ENCODE assay signal across 22 mouse cellular contexts in the genomic region with DNA sequence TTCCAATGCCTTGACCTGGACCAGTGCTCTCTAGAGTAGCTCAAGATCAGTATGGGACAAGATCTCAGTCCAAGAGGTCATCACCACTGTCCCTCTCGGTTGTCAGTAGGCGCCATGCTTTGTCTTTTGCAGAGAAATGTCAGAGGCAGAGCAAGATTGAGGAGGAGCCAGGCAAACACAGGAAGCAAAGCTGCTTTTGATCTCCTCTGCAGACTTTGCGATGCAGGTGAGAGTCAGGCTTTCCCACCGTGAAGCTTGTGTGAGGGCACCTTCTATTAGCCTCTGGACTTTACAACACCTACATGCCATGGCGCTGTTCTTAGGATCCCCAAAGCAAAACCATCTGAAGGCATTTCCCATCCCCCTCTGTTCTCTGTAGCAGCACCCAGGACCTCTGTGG.
A peak's percentile ranks its signal among the peaks of the same experiment; 100 is the strongest.
DNase-seq lines count a peak whose midpoint lies in the region; ATAC-seq and TF ChIP-seq lines count a peak whose summit lies in the region.
"Had no signal": no experiment of that assay in that cellular context is flagged by ENCODE, and none has a peak within 500 bp of the region (broad histone marks: within the 10 kb centered on the region; RNA-seq: fewer than 3 reads in every experiment).

No protein-coding gene starts in this region.

- peak; percentile 36 for DNase-seq in CD4-positive helper T cell, adult 2 months (ENCODE audit: low read depth, low spot score)
- DNase-seq in T-cell, adult 2 months (ENCODE audit: low spot score), result peak; percentile 38
- peak; percentile 64 for DNase-seq in naive thymus-derived CD4-positive, alpha-beta T cell, adult 2 months (ENCODE audit: low read depth)
- peak; percentile 44 for DNase-seq in thymus, postnatal 14 days
- no peak for DNase-seq in right cerebral cortex, postnatal 36 days (ENCODE audit: low spot score in 2 of 2)
- no peak for DNase-seq in adrenal gland, postnatal 36 days
- DNase-seq in stomach, postnatal 0 days (ENCODE audit: low spot score), result no peak
- no peak for DNase-seq in layer of hippocampus, postnatal 36 days
- DNase-seq: adrenal gland, postnatal 14 days; cerebellum, adult 2 months; cerebellum, postnatal 14 days; gastrocnemius, postnatal 10 days; heart, adult 2 months; heart, postnatal 36 days had no signal

- no peaks in the 10 kb centered on the region for H3K27me3 ChIP-seq in stomach, postnatal 0 days (ENCODE audit: control insufficient read depth, insufficient read depth, low read length)
- H3K27me3 ChIP-seq: embryonic facial prominence, embryonic 13.5 days; forebrain, embryonic 12.5 days; heart, embryonic 13.5 days; hindbrain, embryonic 12.5 days; intestine, embryonic 15.5 days had no signal

- no peaks in the 10 kb centered on the region for H3K9me3 ChIP-seq in stomach, postnatal 0 days (ENCODE audit: control insufficient read depth, low read length)
- H3K9me3 ChIP-seq: embryonic facial prominence, embryonic 13.5 days; forebrain, embryonic 12.5 days; G1E; heart, embryonic 13.5 days; hindbrain, embryonic 12.5 days; intestine, embryonic 15.5 days had no signal

- H3K36me3 ChIP-seq in stomach, postnatal 0 days (ENCODE audit: control insufficient read depth, insufficient read depth, low read length), result no peaks in the 10 kb centered on the region
- H3K36me3 ChIP-seq: embryonic facial prominence, embryonic 13.5 days; forebrain, embryonic 12.5 days; G1E; heart, embryonic 13.5 days; hindbrain, embryonic 12.5 days; intestine, embryonic 15.5 days had no signal

- no peak overlapping the region for H3K9ac ChIP-seq in stomach, postnatal 0 days (ENCODE audit: low read length)
- H3K9ac ChIP-seq: embryonic facial prominence, embryonic 13.5 days; forebrain, embryonic 12.5 days; heart, embryonic 13.5 days; hindbrain, embryonic 12.5 days; intestine, embryonic 15.5 days had no signal

- no peaks in the 10 kb centered on the region for H3K4me1 ChIP-seq in stomach, postnatal 0 days (replicated peaks; ENCODE audit: control insufficient read depth, insufficient read depth)
- H3K4me1 ChIP-seq: embryonic facial prominence, embryonic 13.5 days; forebrain, embryonic 12.5 days; hindbrain, embryonic 12.5 days; intestine, embryonic 15.5 days had no signal

- no peak overlapping the region for H3K4me3 ChIP-seq in stomach, postnatal 0 days (ENCODE audit: low read depth, low read length)
- H3K4me3 ChIP-seq: embryonic facial prominence, embryonic 13.5 days; forebrain, embryonic 12.5 days; heart, adult 2 months; heart, embryonic 13.5 days; hindbrain, embryonic 12.5 days; intestine, embryonic 15.5 days had no signal

- H3K4me2 ChIP-seq in stomach, postnatal 0 days (replicated peaks; ENCODE audit: low read depth), result no peak overlapping the region
- H3K4me2 ChIP-seq: embryonic facial prominence, embryonic 13.5 days; forebrain, embryonic 12.5 days; heart, embryonic 13.5 days; hindbrain, embryonic 12.5 days; intestine, embryonic 15.5 days had no signal

- no peak overlapping the region for H3K27ac ChIP-seq in stomach, postnatal 0 days (replicated peaks)
- H3K27ac ChIP-seq: embryonic facial prominence, embryonic 13.5 days; forebrain, embryonic 12.5 days; heart, adult 2 months; heart, embryonic 13.5 days; hindbrain, embryonic 12.5 days; intestine, embryonic 15.5 days had no signal

- WGBS in stomach, postnatal 0 days, result 76% methylated on average over 5 of the region's 5 CpGs

- no peak for TF ChIP-seq EP300 in stomach, postnatal 0 days (optimal IDR thresholded peaks at IDR 0.05)

- ATAC-seq in stomach, postnatal 0 days (ENCODE audit: low FRiP score, low TSS enrichment), result no peak
- ATAC-seq: forebrain, embryonic 16.5 days; hindbrain, embryonic 16.5 days; intestine, embryonic 15.5 days had no signal

- no peak for TF ChIP-seq CTCF in stomach, postnatal 0 days (IDR thresholded peaks at IDR 0.05; ENCODE audit: low read depth)

Comparison
In these comparisons a context has a peak if more than half of its experiments do, and no peak if none do; other contexts are left out.
1. DNase-seq: peak in CD4-positive helper T cell, adult 2 months (single experiment), T-cell, adult 2 months (single experiment), naive thymus-derived CD4-positive, alpha-beta T cell, adult 2 months (single experiment) and thymus, postnatal 14 days (single experiment); none in right cerebral cortex, postnatal 36 days (0 of 2), adrenal gland, postnatal 36 days (0 of 2), stomach, postnatal 0 days (single experiment) and layer of hippocampus, postnatal 36 days (0 of 2).